Mouse (Mus musculus) G1E-ER4 (cell line): ENCODE data around the gene Il4i1. TPM values are rescaled to one million over a fixed set of nuclear protein-coding genes. Genes with fewer than 3 reads are reported as not detected.

Experiments used
- GATA1 ChIP-seq: IDR thresholded peaks from one replicate; pipeline ENCODE4 v1.8.0; 2012; ENCODE audit warnings: low read length, inconsistent platforms
- polyA plus RNA-seq: library from polyadenylated mRNA; stranded (reverse); fragments of >175 nt; gene quantifications from 2 replicates; pipeline ENCODE4 v1.2.3, GENCODE M21; 2012

Gene Il4i1
- polyA plus RNA-seq: 1.4 TPM in 2 replicates

DNA sequence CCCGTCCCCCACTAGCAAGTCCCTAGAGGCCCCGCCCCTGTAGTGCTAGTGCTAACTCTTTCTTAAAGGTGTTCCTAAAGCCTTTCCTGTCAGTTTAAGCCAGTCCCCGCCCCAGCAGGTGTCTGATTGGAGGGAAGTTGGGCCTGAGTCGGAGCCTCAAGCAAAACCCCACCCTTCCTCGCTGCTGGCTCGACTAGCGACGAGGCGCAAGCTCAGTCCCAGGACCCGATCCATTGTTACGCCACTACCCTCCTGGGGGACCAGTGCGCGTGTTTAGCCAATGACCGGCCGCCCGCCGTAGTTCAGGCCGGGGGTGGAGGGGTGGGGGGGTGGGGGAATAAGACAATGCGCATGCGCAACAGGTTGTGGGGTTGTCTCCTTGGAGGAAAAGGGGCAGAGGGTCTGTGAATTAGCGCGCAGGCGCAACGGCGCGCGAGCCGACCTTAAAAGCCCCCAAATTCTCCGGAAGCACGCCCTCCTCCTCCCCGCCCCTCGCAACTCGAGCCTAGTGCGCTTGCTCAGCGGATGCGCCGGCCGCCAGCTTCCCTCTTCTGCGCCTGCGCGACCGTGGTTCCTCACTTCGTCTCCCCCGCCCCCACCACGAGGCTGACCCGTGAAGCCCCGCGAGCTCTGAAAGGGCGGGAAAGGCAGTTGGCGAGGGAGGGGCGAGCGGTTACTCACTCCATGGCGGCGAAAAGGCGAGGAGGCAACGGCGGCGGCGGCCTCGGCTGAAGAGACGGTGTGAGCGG, at the start of gene Il4i1, which contains the start of gene Nup62:
Il4i1 (plus strand) TSS at position 667 of the 749 bp plus-strand sequence.
Nup62 (plus strand) TSS at position 368 of the 749 bp plus-strand sequence.
- no peak for TF ChIP-seq GATA1

GRCm38 (mm10) chr7:44768129-44768528, 48.1 kb upstream of the Il4i1 start:
- no peak for TF ChIP-seq GATA1

DNA sequence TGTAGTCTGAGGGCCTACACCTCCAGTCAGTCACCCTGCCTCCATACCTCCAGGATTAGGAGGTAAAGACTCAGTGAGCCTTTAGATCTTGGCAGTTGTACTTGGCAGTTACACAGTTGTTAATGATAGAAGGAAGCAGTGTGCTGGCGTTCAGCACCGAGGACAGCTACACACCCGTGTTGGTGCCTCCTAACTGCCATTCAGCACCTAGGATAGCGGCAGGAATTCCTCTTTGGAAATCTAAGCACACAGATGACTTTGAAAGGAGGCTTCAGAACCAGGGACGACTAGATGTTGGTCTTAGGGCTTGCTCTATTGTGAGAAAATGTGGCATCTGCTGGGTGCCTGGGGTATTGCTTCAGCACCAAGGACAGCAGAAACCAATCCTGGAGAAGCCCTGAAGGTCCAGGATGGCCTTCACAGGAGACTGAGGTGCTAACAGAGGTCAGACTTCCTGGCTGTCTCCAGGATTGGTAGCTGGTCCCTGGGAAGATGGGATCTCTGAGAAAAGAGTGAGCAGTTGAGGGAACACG, 46.1 kb upstream of the Il4i1 start:
- TF ChIP-seq GATA1: no peak

DNA sequence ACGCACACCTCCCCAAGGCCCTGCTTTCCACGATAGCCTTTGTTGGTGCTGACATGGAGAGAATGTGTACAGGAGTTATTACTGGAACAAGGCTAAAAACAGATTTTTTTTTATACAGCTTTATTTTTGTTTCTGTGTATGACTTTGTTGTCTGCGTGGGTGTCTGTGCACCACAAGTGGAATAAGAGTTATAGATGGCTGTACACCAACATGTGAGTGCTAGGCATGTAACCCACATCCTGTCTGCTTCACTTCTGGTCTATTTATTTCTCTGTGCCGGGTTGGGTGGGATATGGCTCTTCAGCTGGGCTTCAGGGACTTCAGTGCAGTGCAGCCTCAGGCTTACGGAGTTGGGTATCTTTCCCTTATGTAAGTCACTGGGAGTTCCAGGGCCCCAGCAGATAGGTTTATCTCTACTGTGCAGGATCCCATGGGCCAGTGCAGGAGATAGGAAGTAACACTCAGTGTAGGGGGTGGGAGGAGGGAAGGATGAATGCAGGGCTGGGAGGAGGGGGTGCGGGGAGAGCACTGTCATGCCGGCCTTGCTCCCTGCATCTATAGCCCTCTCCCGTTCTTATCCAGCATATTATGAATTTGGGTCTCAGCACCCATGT, 43.5 kb upstream of the Il4i1 start:
- TF ChIP-seq GATA1: no peak

GRCm38 (mm10) chr7:44776849-44777498, 39.2 kb upstream of the Il4i1 start:
- TF ChIP-seq GATA1: no peak

GRCm38 (mm10) chr7:44780101-44780500, 36.1 kb upstream of the Il4i1 start:
- TF ChIP-seq GATA1: no peak

DNA sequence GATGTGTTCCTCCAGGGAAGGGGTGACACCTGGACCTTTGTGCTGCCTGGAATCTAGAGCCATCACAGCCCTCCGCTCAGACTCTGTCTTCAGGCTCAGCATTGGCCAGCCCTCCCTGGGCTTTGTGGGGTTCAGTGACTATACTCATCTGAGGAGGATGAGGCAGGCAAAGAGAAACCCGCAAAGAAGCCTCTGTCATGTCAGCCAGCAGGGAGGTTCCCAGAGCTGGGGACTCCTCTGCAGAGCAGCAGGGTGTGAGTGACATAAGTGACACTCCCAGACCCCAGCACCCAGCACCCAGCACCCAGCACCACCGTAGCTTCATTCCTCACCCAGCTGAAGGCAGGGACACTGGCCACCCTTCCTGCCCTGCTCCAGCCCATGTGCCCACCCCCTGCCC, 26.7 kb upstream of the Il4i1 start:
- TF ChIP-seq GATA1: no peak

DNA sequence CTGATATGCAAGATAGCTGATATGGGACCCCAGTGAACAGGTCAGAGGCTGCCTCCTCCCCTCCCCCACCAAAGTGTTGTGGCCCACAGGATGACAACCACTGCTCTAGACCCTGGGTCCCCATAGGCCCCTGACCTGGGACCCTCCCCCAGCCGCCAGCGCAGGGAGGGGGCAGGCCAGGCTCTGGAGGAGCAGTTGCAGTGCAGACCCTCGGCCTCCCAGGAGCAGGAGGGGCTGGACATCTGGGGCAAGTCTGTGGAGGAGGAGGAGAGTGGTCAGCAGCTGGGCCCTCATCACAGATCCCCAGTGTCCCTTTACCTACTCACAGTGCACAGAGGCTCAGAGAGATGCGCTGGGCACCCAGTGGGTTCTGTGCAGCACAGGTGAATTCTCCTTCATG, 26.1 kb upstream of the Il4i1 start:
- TF ChIP-seq GATA1: no peak

DNA sequence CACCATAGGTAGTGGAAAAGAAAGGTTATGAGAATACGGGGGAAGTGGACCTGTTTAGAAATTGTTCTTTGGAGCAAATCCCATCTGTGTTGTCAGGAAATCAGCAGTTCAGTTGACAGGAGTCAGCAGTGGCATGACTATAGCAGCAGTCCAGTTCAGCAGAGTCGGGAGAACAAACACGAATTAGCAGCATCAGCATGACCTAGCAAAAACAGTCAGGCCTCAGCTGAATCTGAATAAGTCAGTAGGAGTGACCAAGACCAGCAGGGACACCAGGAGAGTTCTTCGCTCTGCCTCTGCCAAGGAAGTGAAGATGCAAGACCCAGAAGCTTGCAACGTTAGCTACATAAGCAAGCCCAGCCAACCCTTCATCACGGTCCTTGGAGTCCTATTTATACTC, 23.4 kb upstream of the Il4i1 start:
- TF ChIP-seq GATA1: no peak

GRCm38 (mm10) chr7:44808927-44809326, 7.3 kb upstream of the Il4i1 start:
- no peak for TF ChIP-seq GATA1

DNA sequence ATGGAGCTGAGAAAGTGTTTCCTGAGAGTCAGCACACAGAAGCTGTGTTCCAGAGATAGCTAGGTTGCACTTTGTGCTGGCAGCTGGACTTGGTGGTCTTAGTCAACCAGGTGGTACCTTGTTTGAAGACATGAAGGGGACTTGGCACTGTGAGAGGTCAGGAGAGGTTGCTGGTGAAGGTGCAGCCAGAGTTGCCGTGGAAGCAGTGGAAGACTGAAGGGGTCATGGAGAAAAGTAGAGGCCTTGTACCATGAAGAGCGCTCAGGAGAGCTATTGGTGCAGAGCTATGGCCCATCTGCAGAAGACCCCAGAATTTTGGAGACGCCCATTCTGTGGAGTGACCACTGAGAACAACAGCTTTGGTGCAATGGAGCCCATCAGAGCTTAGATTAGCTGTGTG, 6.7 kb upstream of the Il4i1 start:
- no peak for TF ChIP-seq GATA1

DNA sequence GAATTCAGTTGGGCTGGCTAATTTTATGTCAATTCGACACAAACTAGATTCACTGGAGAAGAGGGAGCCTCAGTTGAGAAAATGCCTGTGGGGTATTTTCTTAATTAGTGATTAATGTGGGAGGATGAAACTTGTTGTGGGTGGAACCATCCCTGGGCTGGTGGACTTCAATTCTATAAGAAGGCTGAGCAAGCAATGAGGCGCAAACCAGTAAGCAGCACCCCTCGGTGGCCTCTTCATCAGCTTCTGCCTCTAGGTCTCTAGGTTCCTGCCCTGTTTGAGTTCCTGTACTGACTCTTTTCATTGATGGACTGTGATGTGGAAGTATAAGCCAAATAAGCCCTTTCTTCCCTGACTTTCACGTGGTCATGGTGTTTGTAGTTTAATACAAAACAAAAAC, 5.8 kb upstream of the Il4i1 start:
- no peak for TF ChIP-seq GATA1

DNA sequence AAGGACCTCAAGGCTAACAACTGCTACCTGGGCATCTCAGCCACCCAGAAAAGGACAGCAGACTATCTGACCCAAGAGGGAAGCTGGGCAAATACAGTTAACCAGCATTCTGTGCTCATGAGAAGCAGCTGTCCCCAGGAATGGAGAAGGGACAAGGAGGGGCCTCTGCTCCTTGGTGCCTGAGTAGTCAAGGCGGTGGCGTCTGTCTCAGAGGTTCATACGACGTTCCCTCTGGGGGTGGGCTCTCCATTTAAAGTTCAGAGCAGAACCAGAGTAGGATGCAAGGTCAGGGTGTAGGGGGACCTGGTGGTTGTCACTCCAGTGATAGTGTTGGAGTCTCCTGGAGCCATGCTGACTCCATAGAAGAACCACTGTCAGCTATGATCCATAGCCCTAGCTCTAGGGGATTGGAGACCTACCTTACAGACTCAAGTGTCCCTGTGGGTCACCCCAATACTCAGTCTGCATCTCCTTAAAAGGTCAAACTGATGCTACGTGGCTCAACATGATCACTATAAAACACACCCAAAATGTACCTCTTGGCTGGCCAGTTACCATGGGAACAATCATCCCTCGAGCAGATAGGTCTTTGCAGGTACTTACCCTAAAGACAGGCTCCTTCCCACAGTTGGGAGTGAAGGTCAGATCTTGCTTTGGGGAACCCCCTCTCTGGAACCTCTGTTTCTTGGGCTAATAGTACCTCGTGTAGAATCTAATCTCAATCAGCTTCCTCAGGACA, 5.2 kb upstream of the Il4i1 start:
- TF ChIP-seq GATA1: no peak

- no peak for TF ChIP-seq GATA1
These were observed 3.4 kb upstream of the Il4i1 start for GRCm38 (mm10) chr7:44812651-44813325.

DNA sequence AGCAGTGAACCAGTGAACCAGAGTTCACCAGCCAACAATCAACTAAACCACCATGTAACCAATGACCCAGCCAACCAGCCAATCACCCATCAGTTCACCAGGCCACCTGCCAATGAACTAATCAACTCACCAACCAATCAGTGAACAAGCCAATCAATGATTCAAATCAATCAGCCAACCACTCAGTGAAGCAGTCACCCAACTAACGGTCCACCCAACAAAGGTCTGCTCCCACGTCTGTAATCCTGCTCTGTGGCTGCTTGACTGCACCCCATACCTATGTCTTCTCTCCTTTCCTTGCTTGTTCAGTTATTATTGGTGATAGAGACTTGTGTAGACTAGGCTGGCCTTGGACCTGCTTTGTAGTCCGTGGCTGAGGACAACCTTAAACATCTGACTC, 2.2 kb upstream of the Il4i1 start:
- TF ChIP-seq GATA1: no peak
